Mouse (Mus musculus) midbrain, embryonic 12.5 days (tissue): ENCODE measurements around the gene Pak4. TPM values are rescaled to one million over a fixed set of nuclear protein-coding genes. Genes with fewer than 3 reads are reported as not detected.
"Not testable (repeated sequence)": the region's sequence is repeated elsewhere in the genome, so short reads cannot be mapped to it uniquely, and the experiment has no call there.

Experiments used
- ATAC-seq: fragments of 200-750 bp; cut with Nextera tagmentation; 2 replicates; pipeline ENCODE4 v1.8.0; 2017; ENCODE audit warnings: low read depth, moderate TSS enrichment, moderate library complexity; ENCODE audit not compliant: low FRiP score
- H3K27ac ChIP-seq: fragments of 300-500 bp; sonication (generic); replicated peaks from 2 replicates; pipeline ENCODE4 v1.5.1; 2016; ENCODE audit warnings: mild to moderate bottlenecking
- H3K27me3 ChIP-seq: fragments of 300-500 bp; sonication (generic); 2 replicates; pipeline ENCODE4 v1.6.1; 2016; ENCODE audit warnings: mild to moderate bottlenecking
- H3K36me3 ChIP-seq: fragments of 300-500 bp; sonication (generic); 2 replicates; pipeline ENCODE4 v1.6.1; 2016
- H3K4me1 ChIP-seq: fragments of 300-500 bp; sonication (generic); 2 replicates; pipeline ENCODE4 v1.6.1; 2016
- H3K4me2 ChIP-seq: fragments of 300-500 bp; sonication (generic); replicated peaks from 2 replicates; pipeline ENCODE4 v1.6.1; 2016; ENCODE audit warnings: mild to moderate bottlenecking, moderate library complexity
- H3K4me3 ChIP-seq: fragments of 300-500 bp; sonication (generic); 2 replicates; pipeline ENCODE4 v1.5.1; 2016; ENCODE audit warnings: mild to moderate bottlenecking
- H3K9ac ChIP-seq: fragments of 300-500 bp; sonication (generic); replicated peaks from 2 replicates; pipeline ENCODE4 v1.6.1; 2016; ENCODE audit warnings: mild to moderate bottlenecking, moderate library complexity
- H3K9me3 ChIP-seq: fragments of 300-500 bp; sonication (generic); 2 replicates; pipeline ENCODE4 v1.6.1; 2016; ENCODE audit warnings: mild to moderate bottlenecking
- WGBS: fragments of 180-500 bp; shearing (Covaris S2); methylation state at CpG from one replicate; pipeline ENCODE4 v1.1.7; 2016; 5-methylcytosine and 5-hydroxymethylcytosine counted together
- polyA plus RNA-seq: library from polyadenylated mRNA; unstranded; fragments of >200 nt; fragmentation: Nextera tagmentation; extraction: Ambion mirVana; gene quantifications from 2 replicates; pipeline ENCODE4 v1.2.1, GENCODE M21; 2016

Gene Pak4
- polyA plus RNA-seq, 1 experiment from 2014 or later = 40.4 TPM

- Histone ChIP-seq H3K9ac (no peak overlapping the region), H3K27ac (no peak overlapping the region), H3K4me3 (no peak overlapping the region), H3K4me1 (peaks cover 5% of the 10 kb centered on the region; the same call in 1 of the 2 replicates), H3K36me3 (peaks cover 31% of the 10 kb centered on the region), H3K9me3 (no peaks in the 10 kb centered on the region), H3K27me3 (no peaks in the 10 kb centered on the region), H3K4me2 (no peak overlapping the region)
- ATAC-seq = no peak
- 73% methylated on average over 5 of the region's 5 CpGs for WGBS
Measured at GRCm38 (mm10) chr7:28557069-28557468, 40.9 kb downstream of the Pak4 start.

DNA sequence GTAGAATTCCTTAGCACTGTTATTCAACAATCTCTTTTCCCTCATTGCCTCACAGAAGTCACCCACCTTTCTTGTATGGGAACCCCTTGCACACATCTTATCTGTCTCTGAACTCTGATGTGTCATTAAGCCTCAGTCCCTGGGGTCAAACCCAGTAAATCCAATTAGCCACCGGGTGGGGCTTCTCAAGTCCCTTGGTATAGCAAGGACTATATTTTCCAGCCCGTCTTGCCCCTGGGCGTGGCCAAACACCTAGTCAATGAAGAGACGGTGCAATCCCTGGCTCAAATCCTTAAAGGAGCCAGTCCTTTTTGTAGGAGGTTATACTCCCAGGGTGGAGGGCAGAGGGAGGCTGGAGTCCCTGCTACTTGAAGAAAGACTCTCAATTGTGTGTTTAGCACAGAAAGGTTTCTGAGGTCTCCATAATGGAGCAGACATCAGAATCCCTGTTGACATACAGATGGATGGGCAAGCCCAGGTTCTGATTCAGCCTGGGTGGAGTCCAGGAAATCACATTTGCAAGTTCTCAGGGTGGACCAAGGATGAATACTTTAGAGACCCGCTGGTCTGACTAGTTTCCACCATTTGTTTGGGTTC, 41.9 kb downstream of the Pak4 start:
- Histone ChIP-seq H3K4me1 (peaks cover 5% of the 10 kb centered on the region; the same call in 1 of the 2 replicates), H3K27me3 (no peaks in the 10 kb centered on the region), H3K9me3 (no peaks in the 10 kb centered on the region), H3K9ac (no peak overlapping the region), H3K27ac (no peak overlapping the region), H3K4me2 (no peak overlapping the region), H3K36me3 (peaks cover 27% of the 10 kb centered on the region), H3K4me3 (no peak overlapping the region)
- 18% methylated on average over 5 of the region's 5 CpGs for WGBS
- no peak for ATAC-seq

GRCm38 (mm10) chr7:28553076-28553475, 44.9 kb downstream of the Pak4 start:
- no peaks in the 10 kb centered on the region for H3K36me3 ChIP-seq
- H3K27me3 ChIP-seq = peaks cover 1% of the 10 kb centered on the region; the same call in 1 of the 2 replicates
- H3K4me3 ChIP-seq = no peak overlapping the region
- no peak for ATAC-seq
- no peak overlapping the region for H3K27ac ChIP-seq
- no peak overlapping the region for H3K9ac ChIP-seq
- no peaks in the 10 kb centered on the region for H3K9me3 ChIP-seq
- no peak overlapping the region for H3K4me2 ChIP-seq
- peaks cover 5% of the 10 kb centered on the region; the same call in 1 of the 2 replicates for H3K4me1 ChIP-seq
- 93% methylated on average over 6 of the region's 6 CpGs for WGBS

DNA sequence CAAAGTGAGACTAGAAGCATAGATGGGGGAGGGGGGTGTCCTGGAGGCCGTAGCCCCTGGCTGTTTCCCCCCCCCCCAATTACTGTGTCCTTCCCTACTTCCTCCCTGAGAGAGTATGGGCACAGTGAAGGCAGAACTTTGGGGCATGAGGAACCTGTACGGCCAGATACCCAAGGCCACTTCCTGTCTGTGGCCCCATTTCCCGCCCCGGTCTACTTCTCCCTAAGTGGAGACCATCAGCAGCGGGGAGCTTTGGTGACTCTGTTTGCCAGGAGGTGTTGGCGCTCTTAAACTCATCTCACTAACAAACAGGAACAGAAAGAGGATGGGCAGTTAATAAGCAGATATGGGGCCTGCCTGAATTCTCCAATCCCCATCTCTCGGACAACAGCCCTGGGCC, 50.4 kb downstream of the Pak4 start:
- H3K4me2 ChIP-seq = no peak overlapping the region
- H3K27me3 ChIP-seq = peaks cover 54% of the 10 kb centered on the region
- 73% methylated on average over 7 of the region's 7 CpGs for WGBS

GRCm38 (mm10) chr7:28547154-28547553, 50.8 kb downstream of the Pak4 start, which contains the start of gene Nccrp1:
Nccrp1 (minus strand) TSS chr7:28547254.
- H3K27ac ChIP-seq = no peak within 1 kb of the TSS
- H3K4me3 ChIP-seq = peak within 1 kb of the TSS; percentile 37
- ATAC-seq = no peak
- no peaks in the 10 kb centered on the region for H3K36me3 ChIP-seq
- peak within 1 kb of the TSS; percentile 54 for H3K9ac ChIP-seq
- peak within 1 kb of the TSS; percentile 61 for H3K4me2 ChIP-seq
- under 1% methylated on average over 5 of the region's 5 CpGs for WGBS
- H3K27me3 ChIP-seq = peaks cover 54% of the 10 kb centered on the region
- no peaks in the 10 kb centered on the region for H3K9me3 ChIP-seq
- H3K4me1 ChIP-seq = peaks cover 21% of the 10 kb centered on the region

More for the DNA sequence above, 50.4 kb downstream of the Pak4 start:
- no peak overlapping the region for H3K27ac ChIP-seq
- no peak overlapping the region for H3K4me3 ChIP-seq
- no peak for ATAC-seq
- H3K9ac ChIP-seq = no peak overlapping the region
- H3K9me3 ChIP-seq = no peaks in the 10 kb centered on the region
- H3K4me1 ChIP-seq = peaks cover 21% of the 10 kb centered on the region
- no peaks in the 10 kb centered on the region for H3K36me3 ChIP-seq

DNA sequence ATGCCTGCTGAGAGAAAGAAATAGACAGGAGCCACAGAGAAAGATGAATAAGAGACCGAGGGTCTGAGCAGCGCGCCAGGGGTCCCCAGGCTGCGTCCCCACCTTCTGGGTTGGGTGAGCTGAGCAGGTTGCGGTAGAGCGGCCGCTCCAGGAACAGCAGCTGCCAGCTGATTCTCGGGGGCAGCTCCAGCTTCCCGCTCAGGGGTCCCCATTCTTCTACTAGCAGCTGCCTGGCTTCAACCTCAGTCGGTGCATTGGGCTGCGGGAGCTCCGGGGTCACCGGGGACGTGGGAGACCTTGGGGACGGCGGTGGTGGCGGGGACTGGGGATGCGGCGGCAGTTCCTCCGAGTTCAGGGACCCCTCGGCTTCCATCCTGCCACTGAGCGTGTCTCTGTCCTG, 51.3 kb downstream of the Pak4 start:
- Histone ChIP-seq H3K4me2 (peak overlapping the region; percentile 61), H3K9ac (peak overlapping the region; percentile 54), H3K4me1 (peaks cover 21% of the 10 kb centered on the region), H3K9me3 (no peaks in the 10 kb centered on the region), H3K4me3 (peak overlapping the region; percentile 37), H3K36me3 (no peaks in the 10 kb centered on the region), H3K27ac (no peak overlapping the region), H3K27me3 (peaks cover 54% of the 10 kb centered on the region)
- WGBS = under 1% methylated on average over 22 of the region's 22 CpGs
- ATAC-seq = no peak

- Histone ChIP-seq H3K27ac (no peak overlapping the region), H3K36me3 (no peaks in the 10 kb centered on the region), H3K4me3 (no peak overlapping the region), H3K4me2 (no peak overlapping the region; the same call in 1 of the 2 replicates), H3K9me3 (no peaks in the 10 kb centered on the region), H3K27me3 (peaks cover 54% of the 10 kb centered on the region), H3K4me1 (peaks cover 21% of the 10 kb centered on the region), H3K9ac (no peak overlapping the region)
- 43% methylated on average over 7 of the region's 7 CpGs for WGBS
- ATAC-seq = no peak
Measured at GRCm38 (mm10) chr7:28545891-28546210, 52.1 kb downstream of the Pak4 start.

GRCm38 (mm10) chr7:28545048-28545890, 52.7 kb downstream of the Pak4 start:
- WGBS = 24% methylated on average over 14 of the region's 14 CpGs
- ATAC-seq = no peak
- Histone ChIP-seq H3K4me1 (peaks cover 21% of the 10 kb centered on the region), H3K4me2 (no peak overlapping the region), H3K27ac (no peak overlapping the region), H3K9me3 (no peaks in the 10 kb centered on the region), H3K9ac (no peak overlapping the region), H3K36me3 (no peaks in the 10 kb centered on the region), H3K4me3 (no peak overlapping the region), H3K27me3 (peaks cover 54% of the 10 kb centered on the region)

- Histone ChIP-seq H3K4me2 (peak overlapping the region; percentile 54), H3K4me3 (peak overlapping the region; percentile 25), H3K27ac (no peak overlapping the region), H3K9me3 (no peaks in the 10 kb centered on the region), H3K27me3 (peaks cover 54% of the 10 kb centered on the region), H3K4me1 (peaks cover 21% of the 10 kb centered on the region), H3K9ac (no peak overlapping the region; the same call in 1 of the 2 replicates), H3K36me3 (no peaks in the 10 kb centered on the region)
- ATAC-seq = no peak
- 2% methylated on average over 23 of the region's 27 CpGs for WGBS
Measured at GRCm38 (mm10) chr7:28544051-28544601, 53.9 kb downstream of the Pak4 start.

GRCm38 (mm10) chr7:28540526-28540925, 57.5 kb downstream of the Pak4 start, which contains the start of gene Sycn:
Sycn (plus strand) TSS chr7:28540885.
- 80% methylated on average over 4 of the region's 4 CpGs for WGBS
- no peak within 1 kb of the TSS for H3K9ac ChIP-seq
- H3K36me3 ChIP-seq = no peaks in the 10 kb centered on the region
- H3K4me1 ChIP-seq = peaks cover 7% of the 10 kb centered on the region
- ATAC-seq = no peak
- no peak within 1 kb of the TSS for H3K4me3 ChIP-seq
- H3K27me3 ChIP-seq = peaks cover 29% of the 10 kb centered on the region
- H3K9me3 ChIP-seq = no peaks in the 10 kb centered on the region
- H3K27ac ChIP-seq = no peak within 1 kb of the TSS
- H3K4me2 ChIP-seq = no peak within 1 kb of the TSS

DNA sequence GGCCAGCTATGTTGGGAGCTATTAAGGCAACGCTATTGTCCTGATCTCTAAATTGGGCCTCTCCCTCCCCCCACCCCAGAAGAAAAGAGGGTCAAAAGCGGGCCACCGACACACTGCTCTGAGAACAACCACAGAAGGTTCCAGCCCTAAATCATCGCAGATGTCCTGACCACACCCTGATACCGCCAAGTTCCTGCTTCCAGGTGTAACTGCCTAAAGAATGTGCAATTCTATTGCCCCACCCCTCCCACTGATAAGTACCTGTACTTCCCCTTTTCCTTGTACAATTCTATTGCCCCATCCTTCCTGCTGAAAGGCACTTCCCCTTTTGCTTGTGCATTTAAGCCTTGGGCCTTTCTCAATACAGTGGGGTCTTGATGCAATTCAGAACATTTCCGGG, 59.1 kb downstream of the Pak4 start:
- not testable (repeated sequence) for H3K4me3 ChIP-seq, H3K36me3 ChIP-seq, H3K27ac ChIP-seq, H3K4me2 ChIP-seq, ATAC-seq, H3K9ac ChIP-seq, H3K9me3 ChIP-seq, H3K4me1 ChIP-seq
- H3K27me3 ChIP-seq = peaks cover 12% of the 10 kb centered on the region
- WGBS = 92% methylated on average over 6 of the region's 6 CpGs

- Histone ChIP-seq H3K4me1 (no peaks in the 10 kb centered on the region; the same call in 1 of the 2 replicates), H3K36me3 (no peaks in the 10 kb centered on the region), H3K9ac (no peak overlapping the region), H3K4me2 (no peak overlapping the region), H3K9me3 (no peaks in the 10 kb centered on the region), H3K27ac (no peak overlapping the region), H3K27me3 (peaks cover 13% of the 10 kb centered on the region; the same call in 1 of the 2 replicates), H3K4me3 (no peak overlapping the region)
- no peak for ATAC-seq
- WGBS = 77% methylated on average over 8 of the region's 8 CpGs
Measured at GRCm38 (mm10) chr7:28532005-28532404, 66.0 kb downstream of the Pak4 start.
